Mouse (Mus musculus): ENCODE measurements around the gene Grin2b. TPM values are rescaled to one million over a fixed set of nuclear protein-coding genes. Genes with fewer than 3 reads are reported as not detected.

Gene Grin2b
- polyA plus RNA-seq, 1 experiment from 2014 or later: 46.7 TPM

DNA sequence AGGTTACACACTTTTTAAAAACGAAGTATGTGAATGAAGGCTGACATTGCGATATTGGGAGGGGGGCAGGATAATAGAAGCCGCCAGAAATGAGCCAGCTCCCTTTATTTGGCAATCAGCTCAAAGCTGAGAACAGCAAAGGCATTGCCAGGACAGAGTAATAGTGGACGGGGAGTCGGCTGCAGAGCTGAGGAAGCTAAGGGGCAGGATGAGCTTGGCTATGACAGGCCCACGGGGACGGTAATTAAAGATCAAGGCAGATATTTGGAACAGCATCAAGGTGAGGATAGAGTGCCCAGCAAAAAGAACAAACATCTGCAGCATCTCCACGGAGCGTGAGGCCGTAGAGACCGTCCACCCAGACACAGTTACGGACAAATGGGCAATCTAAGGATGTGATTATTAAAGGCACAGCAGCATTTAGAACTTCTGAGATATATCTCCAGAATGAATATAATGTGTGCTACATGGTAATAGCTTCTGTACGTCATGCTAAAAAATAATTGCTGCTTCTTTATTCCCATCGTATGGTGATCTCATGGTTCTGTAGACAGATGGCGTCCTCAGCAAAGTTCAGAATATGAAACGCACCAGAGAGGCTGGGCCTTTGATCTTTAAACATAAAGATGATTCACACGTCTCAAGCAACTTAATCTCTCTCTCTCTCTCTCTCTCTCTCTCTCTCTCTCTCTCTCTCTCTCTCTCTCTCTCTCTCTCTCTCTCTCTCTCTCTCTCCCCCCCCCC, 93.1 kb downstream of the Grin2b start:
- no peak overlapping the region for H3K9ac ChIP-seq
- 69% methylated on average over 17 of the region's 17 CpGs for WGBS
- H3K4me1 ChIP-seq (replicated peaks): peaks cover 18% of the 10 kb centered on the region
- H3K36me3 ChIP-seq: no peaks in the 10 kb centered on the region
- no peaks in the 10 kb centered on the region for H3K27me3 ChIP-seq
- peak; percentile 65; the same call in 1 of the 2 replicates for ATAC-seq (ENCODE audit: low FRiP score)
- H3K4me2 ChIP-seq: no peak overlapping the region
- H3K27ac ChIP-seq: peak overlapping the region; percentile 5
- H3K9me3 ChIP-seq: no peaks in the 10 kb centered on the region
- no peak overlapping the region for H3K4me3 ChIP-seq

DNA sequence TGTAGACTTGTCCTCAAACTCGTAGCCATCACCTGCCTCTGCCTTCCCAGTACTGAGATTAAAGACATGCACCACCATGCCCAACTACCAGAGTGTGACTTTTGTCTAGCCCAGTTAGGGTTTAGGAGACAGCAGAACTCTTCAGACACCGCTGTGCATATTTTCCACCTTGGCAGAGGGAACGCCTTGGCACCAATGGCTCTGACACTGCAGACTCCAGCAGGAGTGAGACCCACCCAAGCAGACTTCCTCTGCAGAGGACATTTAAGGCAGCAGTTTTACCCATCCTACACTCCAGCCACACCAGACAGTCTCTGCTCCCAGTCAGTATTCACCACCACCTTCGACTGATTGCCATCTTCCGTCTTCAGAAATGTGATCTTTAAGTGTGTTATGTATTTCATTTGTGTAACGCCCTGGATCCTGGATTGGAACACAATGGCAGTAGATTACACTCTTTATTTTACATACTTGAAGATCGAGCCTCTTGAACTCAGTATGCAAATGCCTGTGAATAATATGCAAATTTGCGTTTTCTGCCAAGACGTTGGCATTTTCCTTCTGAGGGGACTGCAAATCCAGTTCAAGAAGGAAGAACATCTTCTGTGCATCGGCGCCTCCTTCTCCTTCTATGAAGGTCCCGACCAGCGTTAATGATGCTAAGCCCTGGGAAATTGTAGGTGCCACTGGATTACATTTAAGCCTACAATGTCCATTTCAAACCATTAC, 100.8 kb downstream of the Grin2b start:
- Histone ChIP-seq H3K27me3 (no peaks in the 10 kb centered on the region), H3K4me1 (replicated peaks) (no peaks in the 10 kb centered on the region), H3K27ac (no peak overlapping the region), H3K4me3 (no peak overlapping the region), H3K9me3 (no peaks in the 10 kb centered on the region), H3K36me3 (no peaks in the 10 kb centered on the region), H3K9ac (no peak overlapping the region), H3K4me2 (no peak overlapping the region)
- no peak for ATAC-seq (ENCODE audit: low FRiP score)
- 87% methylated on average over 13 of the region's 13 CpGs for WGBS

DNA sequence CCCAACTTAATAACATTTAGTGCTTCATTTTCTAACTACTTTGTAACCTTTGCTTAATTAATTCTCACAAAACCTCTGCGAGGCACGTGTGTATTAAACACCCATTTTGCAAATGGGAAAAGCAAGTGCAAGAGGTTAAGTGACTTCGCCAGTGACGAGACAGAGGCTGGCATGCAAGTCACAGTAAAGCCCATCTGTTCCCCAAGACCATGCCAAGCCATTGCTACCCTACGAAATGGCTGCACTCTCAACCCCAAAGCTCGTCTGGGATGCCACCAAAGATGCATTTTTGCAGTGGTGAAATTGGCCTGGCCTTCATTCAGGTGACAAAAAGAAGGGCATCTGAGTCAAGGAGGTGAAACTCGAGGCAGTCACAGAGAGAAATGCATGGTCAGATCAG, 103.2 kb downstream of the Grin2b start:
- ATAC-seq (ENCODE audit: low FRiP score): no peak
- H3K9me3 ChIP-seq: no peaks in the 10 kb centered on the region
- H3K4me2 ChIP-seq: no peak overlapping the region
- 83% methylated on average over 7 of the region's 7 CpGs for WGBS
- H3K9ac ChIP-seq: no peak overlapping the region
- no peak overlapping the region for H3K4me3 ChIP-seq
- no peaks in the 10 kb centered on the region for H3K4me1 ChIP-seq (replicated peaks)
- no peaks in the 10 kb centered on the region for H3K36me3 ChIP-seq
- H3K27ac ChIP-seq: no peak overlapping the region
- H3K27me3 ChIP-seq: no peaks in the 10 kb centered on the region

DNA sequence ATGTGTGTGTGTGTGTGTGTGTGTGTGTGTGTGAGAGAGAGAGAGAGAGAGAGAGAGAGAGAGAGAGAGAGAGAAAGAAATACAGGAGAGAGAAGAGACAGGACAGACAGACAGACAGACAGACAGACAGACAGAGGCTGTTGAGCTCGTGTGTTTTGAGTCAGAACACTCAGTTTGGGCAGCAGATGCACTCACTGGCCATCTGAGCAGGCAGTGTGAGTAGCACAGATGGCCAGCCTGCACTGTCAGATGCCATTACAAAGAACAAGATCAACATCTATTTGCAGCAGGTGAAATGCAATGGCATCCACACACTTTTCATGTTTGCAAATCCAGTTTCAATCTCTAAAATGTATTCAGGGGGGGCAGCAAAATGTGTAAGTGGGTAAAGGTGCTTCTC, 120.0 kb downstream of the Grin2b start:
- 38% methylated on average over 1 of the region's 1 CpGs for WGBS
- no peaks in the 10 kb centered on the region for H3K36me3 ChIP-seq
- no peak overlapping the region for H3K4me2 ChIP-seq
- H3K4me1 ChIP-seq (replicated peaks): peaks cover 3% of the 10 kb centered on the region; the same call in 1 of the 2 replicates
- no peak overlapping the region for H3K9ac ChIP-seq
- H3K4me3 ChIP-seq: no peak overlapping the region
- H3K27me3 ChIP-seq: no peaks in the 10 kb centered on the region
- ATAC-seq (ENCODE audit: low FRiP score): no peak
- H3K27ac ChIP-seq: no peak overlapping the region
- H3K9me3 ChIP-seq: no peaks in the 10 kb centered on the region

DNA sequence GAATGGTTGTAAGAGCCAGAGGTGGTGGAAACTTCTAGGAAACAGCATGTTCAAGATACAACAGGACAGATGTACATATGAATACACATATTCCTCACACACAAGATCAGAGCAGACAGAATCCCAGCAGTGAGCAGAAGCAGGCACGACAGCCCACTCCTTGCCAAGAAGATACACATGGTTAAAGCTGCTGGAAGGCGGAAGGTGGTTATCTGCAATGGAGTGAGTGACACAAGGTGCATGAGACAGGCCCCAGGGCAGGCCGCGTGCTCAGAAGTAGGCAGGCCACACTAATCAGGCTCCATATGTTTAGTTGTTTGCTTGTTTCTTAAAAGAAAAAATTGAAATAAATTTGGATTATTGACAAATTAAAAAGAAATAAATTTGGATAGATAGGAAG, 123.0 kb downstream of the Grin2b start:
- peaks cover 3% of the 10 kb centered on the region; the same call in 1 of the 2 replicates for H3K4me1 ChIP-seq (replicated peaks)
- WGBS: 70% methylated on average over 4 of the region's 4 CpGs
- H3K9me3 ChIP-seq: no peaks in the 10 kb centered on the region
- H3K4me3 ChIP-seq: no peak overlapping the region
- H3K9ac ChIP-seq: no peak overlapping the region
- no peaks in the 10 kb centered on the region for H3K27me3 ChIP-seq
- no peak overlapping the region for H3K4me2 ChIP-seq
- no peak for ATAC-seq (ENCODE audit: low FRiP score)
- no peaks in the 10 kb centered on the region for H3K36me3 ChIP-seq
- no peak overlapping the region for H3K27ac ChIP-seq

DNA sequence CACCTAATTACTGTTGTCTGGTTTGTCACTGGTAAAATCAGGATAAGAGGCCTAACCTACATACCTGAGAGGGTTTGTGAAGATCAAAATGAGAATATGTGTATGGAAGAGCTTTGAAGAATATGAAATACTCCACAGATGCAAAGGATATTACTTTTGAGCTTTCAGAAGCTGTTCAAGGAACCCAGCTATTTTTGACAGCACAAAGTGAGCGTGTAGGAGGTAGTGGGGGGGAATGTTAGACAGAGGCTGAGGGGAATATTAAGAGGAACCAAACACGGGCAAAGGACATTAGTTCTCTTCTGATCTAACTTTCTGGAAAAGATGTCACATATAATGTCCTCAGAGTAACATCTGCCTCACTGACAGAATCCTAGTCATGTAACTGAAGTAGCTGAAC, 125.2 kb downstream of the Grin2b start:
- Histone ChIP-seq H3K9me3 (no peaks in the 10 kb centered on the region), H3K36me3 (peaks cover 7% of the 10 kb centered on the region), H3K9ac (no peak overlapping the region), H3K4me2 (no peak overlapping the region), H3K27me3 (no peaks in the 10 kb centered on the region), H3K4me1 (replicated peaks) (peaks cover 3% of the 10 kb centered on the region; the same call in 1 of the 2 replicates), H3K4me3 (no peak overlapping the region), H3K27ac (no peak overlapping the region)
- ATAC-seq (ENCODE audit: low FRiP score): no peak
- WGBS: 88% methylated on average over 2 of the region's 2 CpGs

DNA sequence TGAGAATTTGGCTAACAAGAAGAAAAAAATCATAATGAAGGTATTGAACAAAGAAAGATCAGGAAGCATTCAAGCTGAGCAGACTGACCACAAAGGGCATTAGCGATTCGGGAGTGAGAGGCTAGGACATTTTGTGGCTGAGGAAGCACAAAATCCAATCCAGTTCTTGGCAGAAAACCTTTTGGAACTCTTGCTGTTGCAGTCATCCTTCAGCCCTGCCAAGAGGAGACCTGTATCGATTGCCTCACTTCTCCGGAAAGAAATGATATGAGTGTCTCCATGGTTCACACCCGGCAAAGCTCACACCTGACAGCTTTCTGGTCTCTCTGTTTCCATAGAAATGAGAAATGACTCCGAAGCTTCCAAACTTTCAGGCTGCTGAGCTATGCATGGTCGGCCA, 127.2 kb downstream of the Grin2b start:
- Histone ChIP-seq H3K27me3 (no peaks in the 10 kb centered on the region), H3K4me3 (no peak overlapping the region), H3K4me1 (replicated peaks) (peaks cover 3% of the 10 kb centered on the region; the same call in 1 of the 2 replicates), H3K9me3 (no peaks in the 10 kb centered on the region), H3K9ac (no peak overlapping the region), H3K36me3 (peaks cover 7% of the 10 kb centered on the region), H3K4me2 (no peak overlapping the region), H3K27ac (no peak overlapping the region)
- no peak for ATAC-seq (ENCODE audit: low FRiP score)
- 69% methylated on average over 7 of the region's 7 CpGs for WGBS

DNA sequence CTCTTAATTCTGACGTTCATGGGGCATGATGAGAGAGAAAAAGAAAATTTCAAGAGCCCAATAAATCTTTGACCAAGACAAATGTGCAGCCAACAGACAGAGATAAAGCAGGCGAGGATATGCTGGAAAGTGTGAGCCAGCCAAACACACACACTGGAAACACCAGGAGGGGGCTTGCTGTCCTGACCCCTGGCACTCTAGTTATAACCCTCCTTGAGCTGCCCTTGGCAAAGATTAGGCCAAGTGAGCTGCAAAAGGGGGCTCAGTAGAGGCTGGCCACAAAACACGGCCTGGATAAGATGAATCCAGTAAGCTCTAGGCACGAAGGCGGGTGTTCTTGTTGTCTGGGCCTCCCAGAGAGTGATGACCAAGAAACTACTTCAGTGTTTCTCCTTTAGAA, 128.8 kb downstream of the Grin2b start:
- H3K4me2 ChIP-seq: no peak overlapping the region
- H3K4me3 ChIP-seq: no peak overlapping the region
- no peak overlapping the region for H3K9ac ChIP-seq
- H3K9me3 ChIP-seq: no peaks in the 10 kb centered on the region
- 85% methylated on average over 5 of the region's 5 CpGs for WGBS
- H3K27ac ChIP-seq: no peak overlapping the region
- no peaks in the 10 kb centered on the region for H3K27me3 ChIP-seq
- no peak for ATAC-seq (ENCODE audit: low FRiP score)
- H3K36me3 ChIP-seq: peaks cover 7% of the 10 kb centered on the region
- H3K4me1 ChIP-seq (replicated peaks): no peaks in the 10 kb centered on the region

DNA sequence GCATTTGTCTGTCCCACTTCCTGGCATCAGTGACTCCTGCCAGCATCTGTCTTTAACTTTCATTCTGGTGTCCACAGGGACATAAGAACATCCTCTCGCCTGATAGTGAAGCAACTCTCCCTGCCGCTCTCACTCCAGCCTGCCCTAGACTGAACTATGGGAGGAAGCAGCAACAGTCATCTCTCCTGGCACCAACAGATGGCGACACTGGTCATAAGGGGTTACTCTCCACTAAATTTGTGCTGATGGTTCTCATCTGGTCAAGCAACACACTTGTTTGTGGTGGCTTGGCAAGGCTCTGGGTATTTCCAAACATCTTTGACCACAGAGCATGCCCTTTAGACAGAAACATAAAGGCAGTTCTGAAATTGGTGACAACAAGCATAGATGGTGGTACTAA, 130.9 kb downstream of the Grin2b start:
- no peaks in the 10 kb centered on the region for H3K9me3 ChIP-seq
- H3K27ac ChIP-seq: no peak overlapping the region
- H3K4me2 ChIP-seq: no peak overlapping the region
- no peak overlapping the region for H3K4me3 ChIP-seq
- no peak overlapping the region for H3K9ac ChIP-seq
- no peak for ATAC-seq (ENCODE audit: low FRiP score)
- H3K27me3 ChIP-seq: no peaks in the 10 kb centered on the region
- H3K4me1 ChIP-seq (replicated peaks): 0 out of 2 replicates have a peak, but pooled peaks cover 3% of the 10 kb centered on the region
- WGBS: 84% methylated on average over 3 of the region's 3 CpGs
- peaks cover 7% of the 10 kb centered on the region for H3K36me3 ChIP-seq

DNA sequence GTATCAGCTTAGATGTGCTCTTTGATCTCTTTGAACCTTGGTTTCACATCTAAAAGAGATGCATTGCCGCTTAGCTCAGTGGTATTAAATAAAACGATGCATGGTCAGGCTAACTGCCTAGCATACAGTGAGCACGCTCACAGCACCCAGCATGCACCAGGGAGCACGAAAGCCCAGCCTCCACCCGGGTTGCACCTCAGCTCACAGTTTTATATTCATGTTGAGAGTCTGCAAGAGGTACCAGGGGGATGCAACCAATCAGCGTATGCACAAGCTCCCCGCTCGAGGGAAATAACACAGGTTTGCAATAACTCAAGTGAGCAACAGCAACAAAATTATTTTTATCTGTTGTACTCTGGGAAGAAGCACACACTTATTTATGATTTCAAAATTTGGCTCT, 131.5 kb downstream of the Grin2b start:
- no peak overlapping the region for H3K4me3 ChIP-seq
- no peak overlapping the region for H3K9ac ChIP-seq
- no peak for ATAC-seq (ENCODE audit: low FRiP score)
- 0 out of 2 replicates have a peak, but pooled peaks cover 9% of the 10 kb centered on the region for H3K4me1 ChIP-seq (replicated peaks)
- no peak overlapping the region for H3K27ac ChIP-seq
- H3K9me3 ChIP-seq: no peaks in the 10 kb centered on the region
- no peaks in the 10 kb centered on the region for H3K27me3 ChIP-seq
- WGBS: 88% methylated on average over 8 of the region's 8 CpGs
- peaks cover 7% of the 10 kb centered on the region for H3K36me3 ChIP-seq
- H3K4me2 ChIP-seq: no peak overlapping the region

DNA sequence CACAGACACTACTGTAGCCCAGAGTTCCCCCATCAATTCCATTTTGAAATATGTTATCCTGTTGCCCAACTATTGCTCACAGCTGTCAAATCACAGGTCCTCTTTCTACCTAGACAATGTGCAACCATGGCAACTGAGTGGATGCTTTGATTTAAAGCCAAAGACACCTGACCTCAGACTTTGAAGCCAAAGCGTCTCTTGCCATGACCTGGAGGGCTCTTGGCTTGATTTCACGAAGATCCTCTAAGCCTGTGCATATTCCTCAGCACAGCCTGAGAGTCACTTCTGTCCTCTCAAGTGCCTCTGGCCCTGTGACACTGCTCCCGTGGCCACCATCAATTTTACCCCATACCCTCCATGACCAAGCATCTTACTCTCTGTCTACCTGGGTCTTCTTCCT, 132.4 kb downstream of the Grin2b start:
- ATAC-seq (ENCODE audit: low FRiP score): no peak
- H3K9ac ChIP-seq: no peak overlapping the region
- no peak overlapping the region for H3K4me3 ChIP-seq
- no peak overlapping the region for H3K4me2 ChIP-seq
- no peak overlapping the region for H3K27ac ChIP-seq
- no peaks in the 10 kb centered on the region for H3K9me3 ChIP-seq
- no peaks in the 10 kb centered on the region for H3K27me3 ChIP-seq
- H3K4me1 ChIP-seq (replicated peaks): 0 out of 2 replicates have a peak, but pooled peaks cover 9% of the 10 kb centered on the region
- peaks cover 7% of the 10 kb centered on the region for H3K36me3 ChIP-seq
- WGBS: 77% methylated on average over 3 of the region's 3 CpGs

DNA sequence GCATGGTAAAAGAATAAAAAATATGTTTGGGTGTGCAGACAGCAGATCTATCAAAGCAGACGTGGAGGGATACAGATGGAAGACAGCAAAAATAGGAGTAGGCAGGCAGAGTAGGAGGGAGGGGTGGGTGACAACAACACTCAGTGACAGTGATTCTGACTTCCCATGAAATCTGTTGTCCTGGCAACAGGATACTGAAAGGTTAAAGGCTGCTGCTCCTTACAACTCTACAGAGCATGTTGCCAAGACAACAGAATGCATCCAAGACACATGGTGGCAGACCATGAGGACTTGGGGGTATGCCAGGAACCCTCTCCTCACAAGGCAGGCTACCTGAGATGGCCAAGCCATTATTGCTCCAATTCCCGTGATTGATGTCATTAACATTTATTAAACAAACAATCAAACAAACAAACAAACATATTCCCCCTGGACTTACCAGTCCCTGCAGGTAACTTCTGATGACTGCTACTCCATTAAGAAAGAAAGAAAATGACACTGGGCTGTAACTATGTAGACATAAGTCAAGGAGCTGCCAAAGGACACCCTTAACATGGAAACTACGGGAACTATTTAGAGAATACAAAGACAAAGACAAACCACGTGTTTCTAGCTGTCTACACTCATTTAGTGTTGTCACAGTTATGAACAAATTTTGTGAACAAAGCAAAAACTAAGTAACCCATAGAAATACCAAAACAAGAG, 143.9 kb downstream of the Grin2b start:
- Histone ChIP-seq H3K9ac (no peak overlapping the region), H3K27ac (no peak overlapping the region), H3K27me3 (no peaks in the 10 kb centered on the region), H3K4me3 (no peak overlapping the region), H3K9me3 (no peaks in the 10 kb centered on the region), H3K4me2 (no peak overlapping the region), H3K36me3 (no peaks in the 10 kb centered on the region), H3K4me1 (replicated peaks) (peaks cover 11% of the 10 kb centered on the region)
- 46% methylated on average over 4 of the region's 4 CpGs for WGBS
- ATAC-seq (ENCODE audit: low FRiP score): peak; percentile 60
